Mouse (Mus musculus): ENCODE measurements at regions not wholly inside any gene's neighbourhood (a gene's known extent, or its start where the extent isn't known, plus 50 kb on each side); places are given as distances from the start of the nearest gene placed in this dataset.

DNA sequence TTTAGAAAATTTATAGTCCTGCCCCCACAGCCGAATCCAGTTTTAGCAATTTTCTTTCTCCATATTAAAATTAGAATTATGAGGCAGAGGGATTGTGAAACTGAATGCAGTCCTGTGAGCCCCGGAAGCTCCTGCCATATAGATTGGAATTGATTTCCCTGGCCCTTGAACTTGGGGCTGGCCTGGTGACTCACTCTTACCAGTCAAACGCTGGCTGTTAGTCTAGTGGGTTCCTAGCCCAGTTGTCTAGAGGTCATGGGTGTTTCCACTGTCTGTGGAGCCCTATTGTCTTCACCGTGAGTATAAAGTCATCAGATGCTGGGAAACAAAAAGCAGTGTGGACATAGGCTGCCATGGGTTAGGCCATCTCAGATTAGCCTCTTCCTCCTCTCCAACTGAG, 173.2 kb upstream of the Camk1g start:
- DNase-seq (ENCODE audit: inconsistent age in 2 of 2, low spot score in 1 of 2), result peak in 1 of 2 experiments; percentile 57

GRCm38 (mm10) chr1:193541934-193542580, 172.0 kb upstream of the Camk1g start:
- DNase-seq (ENCODE audit: inconsistent age in 2 of 2, low spot score in 1 of 2), result peak; percentile 19 to 34

GRCm38 (mm10) chr1:193541281-193541680, 171.2 kb upstream of the Camk1g start:
- no peak for DNase-seq (ENCODE audit: inconsistent age in 2 of 2, low spot score in 1 of 2)

GRCm38 (mm10) chr1:193540486-193540885, 170.4 kb upstream of the Camk1g start:
- no peak for DNase-seq (ENCODE audit: inconsistent age in 2 of 2, low spot score in 1 of 2)

GRCm38 (mm10) chr1:193539261-193539660, 169.2 kb upstream of the Camk1g start:
- no peak for DNase-seq (ENCODE audit: inconsistent age in 2 of 2, low spot score in 1 of 2)

GRCm38 (mm10) chr1:193538425-193538824, 168.3 kb upstream of the Camk1g start:
- no peak for DNase-seq (ENCODE audit: inconsistent age in 2 of 2, low spot score in 1 of 2)

DNA sequence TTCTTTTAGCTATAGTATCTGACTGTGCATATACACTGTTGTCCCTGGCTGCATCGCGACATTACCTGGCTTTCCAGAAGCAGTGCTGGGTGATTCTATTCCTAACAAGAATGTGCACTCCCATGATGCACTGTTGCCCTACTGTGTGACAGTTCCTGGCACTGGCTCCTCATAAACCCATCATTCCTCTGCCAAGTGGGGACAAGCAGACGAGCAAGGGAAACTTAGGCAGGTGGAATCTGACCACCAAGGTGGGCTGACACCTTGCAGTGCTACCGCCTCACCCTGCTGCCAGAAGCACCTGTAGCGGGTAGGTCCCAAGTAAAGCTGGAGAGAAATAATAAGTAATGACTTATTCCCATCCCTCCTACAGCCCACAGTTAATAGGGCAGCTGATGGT, 167.5 kb upstream of the Camk1g start:
- DNase-seq (ENCODE audit: inconsistent age in 2 of 2, low spot score in 1 of 2), result no peak

DNA sequence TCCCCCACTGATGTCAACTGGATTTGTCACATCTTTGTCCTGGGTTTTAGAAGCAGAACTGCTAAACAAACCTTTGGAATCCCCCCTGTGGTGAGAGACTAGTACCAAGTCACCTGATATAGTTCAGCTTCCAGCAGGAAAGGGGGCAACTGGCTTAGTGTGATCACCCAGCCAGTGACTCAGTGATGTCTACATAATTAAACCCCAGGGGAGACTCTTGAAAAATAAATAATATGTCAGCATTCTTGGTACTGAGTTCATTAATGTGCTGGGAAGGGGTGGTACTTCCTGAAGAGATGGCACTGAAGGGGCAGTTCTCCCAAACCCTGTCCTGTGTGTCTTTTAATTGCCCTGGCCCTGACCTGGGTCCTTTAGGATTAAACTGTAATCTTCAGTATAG, 166.5 kb upstream of the Camk1g start:
- no peak for DNase-seq (ENCODE audit: inconsistent age in 2 of 2, low spot score in 1 of 2)

DNA sequence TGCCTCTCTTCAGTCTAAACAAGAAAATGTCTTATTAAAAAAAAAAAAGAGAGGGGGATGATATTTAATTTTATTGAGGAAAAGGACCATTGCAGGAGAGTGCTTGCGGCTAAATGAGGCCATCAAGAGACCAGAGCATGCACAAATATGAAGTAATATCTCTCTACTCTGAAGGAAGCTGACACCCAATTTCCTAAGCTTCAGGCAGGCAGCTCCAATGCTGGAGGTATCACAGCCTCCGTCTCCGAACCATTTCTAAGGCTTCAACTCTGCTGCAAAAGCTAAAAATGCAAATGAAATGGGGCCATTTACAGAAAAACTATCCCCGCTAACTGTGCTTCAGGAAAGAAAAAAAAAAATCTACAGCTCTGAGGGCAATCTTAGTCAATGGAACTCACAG, 164.4 kb upstream of the Camk1g start:
- no peak for DNase-seq (ENCODE audit: inconsistent age in 2 of 2, low spot score in 1 of 2)

DNA sequence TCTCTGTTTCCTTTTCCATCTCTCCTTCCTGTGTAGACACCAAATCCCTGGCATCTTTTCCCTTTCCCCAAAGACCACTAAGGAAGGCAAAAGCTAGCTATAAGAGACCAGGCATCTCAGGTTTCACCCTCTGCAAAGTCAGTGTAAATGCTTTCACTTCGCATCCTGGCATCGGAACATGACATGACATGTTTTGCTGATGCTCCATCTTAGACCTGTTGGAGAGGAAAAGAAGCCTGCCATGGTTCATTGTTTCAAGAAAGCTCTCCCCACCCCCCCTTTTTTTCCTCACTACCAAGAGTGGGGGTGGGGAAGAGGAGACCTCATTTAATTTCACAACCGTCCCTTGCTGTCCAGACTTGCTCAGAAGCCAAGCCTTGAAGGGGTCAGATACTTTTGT, 156.4 kb upstream of the Camk1g start:
- no peak for DNase-seq (ENCODE audit: inconsistent age in 2 of 2, low spot score in 1 of 2)

GRCm38 (mm10) chr1:193522007-193522406, 151.9 kb upstream of the Camk1g start:
- no peak for DNase-seq (ENCODE audit: inconsistent age in 2 of 2, low spot score in 1 of 2)

DNA sequence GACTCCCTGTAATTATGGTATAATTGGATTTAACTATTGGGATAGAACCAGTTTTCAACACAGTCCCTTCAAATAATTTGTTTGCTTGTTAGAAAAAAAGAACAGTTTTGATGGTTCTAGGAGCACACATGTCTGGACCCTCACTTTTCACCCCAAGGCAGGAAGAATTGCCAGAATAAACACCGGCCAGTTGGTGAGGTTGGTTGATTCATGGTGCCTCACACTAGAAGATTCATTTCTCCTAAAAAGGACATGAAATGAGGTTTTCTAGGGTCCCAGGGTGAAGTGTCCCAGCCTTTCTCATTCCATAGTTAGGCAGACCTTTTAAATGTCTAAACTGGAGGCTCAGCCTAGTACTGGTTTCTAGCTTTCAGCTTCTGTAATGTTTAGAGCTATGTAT, 148.7 kb upstream of the Camk1g start:
- no peak for DNase-seq (ENCODE audit: inconsistent age in 2 of 2, low spot score in 1 of 2)

DNA sequence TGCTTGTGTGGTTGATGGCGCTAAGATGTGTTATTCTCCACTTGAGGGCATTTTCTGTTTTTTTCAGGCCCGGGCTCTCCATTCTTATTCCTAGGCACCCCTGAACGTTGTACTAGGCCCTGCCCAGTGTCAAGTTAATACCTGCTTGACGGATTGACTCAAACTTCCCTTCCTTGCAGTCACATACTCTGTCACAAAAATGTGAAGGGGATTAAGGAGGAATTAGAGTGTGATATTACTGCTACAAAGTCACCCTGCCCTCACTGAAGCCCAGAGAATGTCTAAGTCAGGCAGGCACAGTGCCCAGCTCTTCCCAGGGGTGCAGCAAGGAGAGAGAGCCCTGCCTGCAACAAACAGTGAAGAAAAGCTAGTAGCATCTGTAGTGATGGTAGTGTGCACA, 147.9 kb upstream of the Camk1g start:
- DNase-seq (ENCODE audit: inconsistent age in 2 of 2, low spot score in 1 of 2), result no peak

DNA sequence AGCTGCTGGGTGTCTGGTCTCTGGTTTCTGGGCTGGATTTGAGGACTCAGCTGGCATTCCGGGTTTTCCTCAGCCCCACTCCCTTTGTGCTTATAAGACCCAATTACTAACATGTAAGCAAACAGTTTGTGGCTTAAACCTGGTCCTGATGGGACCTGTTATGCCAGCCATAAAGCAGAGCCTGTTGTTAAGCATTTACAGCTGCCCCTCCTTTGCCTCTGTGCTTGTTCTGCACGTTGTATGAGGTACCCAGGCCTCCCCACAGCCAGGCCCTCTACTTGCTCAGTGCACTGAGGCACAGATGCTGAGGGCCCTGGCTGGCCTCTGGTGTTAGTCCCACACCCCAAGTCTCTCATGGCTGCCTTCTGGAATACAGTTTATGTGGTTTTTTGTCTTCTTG, 147.2 kb upstream of the Camk1g start:
- DNase-seq (ENCODE audit: inconsistent age in 2 of 2, low spot score in 1 of 2), result no peak

DNA sequence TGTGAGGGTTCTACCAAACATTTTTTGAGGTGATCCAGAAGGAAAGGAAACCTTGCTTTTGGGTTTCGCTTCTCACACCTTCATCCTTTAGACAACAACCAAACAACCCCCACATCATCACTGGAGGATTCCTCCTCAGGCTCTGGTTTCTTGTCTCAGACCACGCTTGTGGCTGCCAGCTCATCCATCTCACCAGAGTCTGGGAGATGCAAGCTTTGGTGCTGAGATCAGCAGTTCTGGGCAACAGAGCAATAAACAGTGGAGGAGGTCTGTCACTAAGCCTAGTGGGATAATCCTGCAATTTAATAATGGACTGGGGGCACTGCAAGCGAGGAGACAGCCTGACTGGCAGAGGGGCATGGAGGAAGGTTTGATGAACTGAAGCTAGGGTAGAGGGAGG, 146.3 kb upstream of the Camk1g start:
- DNase-seq (ENCODE audit: inconsistent age in 2 of 2, low spot score in 1 of 2), result no peak

GRCm38 (mm10) chr1:193513929-193514710, 144.0 kb upstream of the Camk1g start:
- DNase-seq (ENCODE audit: inconsistent age in 2 of 2, low spot score in 1 of 2), result no peak

DNA sequence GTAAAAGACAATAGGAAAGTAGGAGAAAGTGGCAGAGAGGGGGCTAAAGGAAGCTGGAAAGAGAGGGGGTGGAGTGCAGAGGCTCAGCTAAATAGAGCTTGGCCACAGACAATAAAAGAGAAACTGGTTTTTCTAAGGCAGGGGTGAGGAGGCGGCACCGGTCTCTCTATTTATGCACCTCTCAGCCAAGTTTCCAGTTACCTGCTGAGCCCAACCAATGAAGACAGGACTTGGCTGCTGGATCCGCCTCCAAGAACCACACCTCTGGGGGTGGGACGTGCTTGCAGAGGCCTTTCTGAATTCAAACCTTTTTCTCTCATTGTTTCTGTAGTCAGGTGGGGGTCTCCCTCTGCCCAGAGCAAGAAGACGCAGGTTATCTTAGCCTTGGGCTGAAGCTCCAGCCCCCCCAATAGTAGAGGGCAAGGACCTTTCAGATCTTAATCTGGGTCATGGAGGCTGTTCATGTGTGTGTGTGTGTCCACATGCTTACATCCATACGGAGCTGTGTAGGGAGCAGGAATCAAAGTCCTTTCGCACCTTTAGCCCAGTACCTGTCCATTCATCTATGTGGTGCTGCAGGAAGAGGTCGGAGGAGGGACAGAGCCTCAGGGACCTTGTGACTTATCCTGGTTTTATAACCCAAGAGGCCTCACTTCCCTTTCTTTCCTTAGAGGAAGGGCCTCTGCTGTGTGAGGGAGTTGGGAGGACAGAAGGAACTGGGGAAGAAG, 140.1 kb upstream of the Camk1g start:
- no peak for DNase-seq (ENCODE audit: inconsistent age in 2 of 2, low spot score in 1 of 2)

- DNase-seq (ENCODE audit: inconsistent age in 2 of 2, low spot score in 1 of 2), result no peak
These were observed 138.2 kb upstream of the Camk1g start for GRCm38 (mm10) chr1:193508271-193508670.

DNA sequence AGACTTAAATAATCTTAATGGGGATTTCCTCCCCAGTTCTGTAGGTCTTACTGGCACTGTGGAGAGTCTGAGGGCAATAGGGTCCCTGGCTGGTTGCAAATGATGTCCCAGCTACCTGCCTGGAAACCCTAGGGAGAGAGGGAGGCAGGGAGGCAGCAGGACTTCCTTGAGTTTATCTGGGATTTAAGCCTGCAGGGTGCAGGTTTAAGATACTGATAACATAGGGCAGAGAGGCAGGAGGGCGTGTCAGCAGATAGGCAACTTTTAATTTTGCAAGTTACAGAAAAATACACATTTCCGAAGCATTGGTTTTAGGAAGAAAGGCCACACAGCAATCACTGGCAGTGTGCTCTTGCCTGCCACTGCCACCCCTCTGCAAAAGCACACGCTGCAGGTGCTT, 136.9 kb upstream of the Camk1g start:
- no peak for DNase-seq (ENCODE audit: inconsistent age in 2 of 2, low spot score in 1 of 2)

- no peak for DNase-seq (ENCODE audit: inconsistent age in 2 of 2, low spot score in 1 of 2)
These were observed 135.3 kb upstream of the Camk1g start for GRCm38 (mm10) chr1:193505381-193505780.

- DNase-seq (ENCODE audit: inconsistent age in 2 of 2, low spot score in 1 of 2), result no peak
These were observed 134.5 kb upstream of the Camk1g start for GRCm38 (mm10) chr1:193504611-193505010.
